Mouse (Mus musculus) CH12.LX (cell line): ENCODE results near the gene Ptdss2.
A peak's percentile ranks its signal among the peaks of the same experiment; 100 is the strongest.

Experiments
- CHD2 ChIP-seq: IDR thresholded peaks from 2 replicates; pipeline ENCODE4 v1.6.1; 2011; ENCODE audit warnings: low read length, improper control_type of control experiment
- CTCF ChIP-seq, 2 experiments: IDR thresholded peaks in 1 of 2; conservative IDR thresholded peaks in 1 of 2; 2 replicates each; pipeline ENCODE4 v1.5.1; 2011 to 2012; ENCODE audit warnings: low read depth in 2 of 2, low read length in 2 of 2, improper control_type of control experiment in 1 of 2, inconsistent platforms in 1 of 2, mild to moderate bottlenecking in 1 of 2, moderate library complexity in 1 of 2
- E2F4 ChIP-seq: IDR thresholded peaks from 2 replicates; pipeline ENCODE4 v1.6.1; 2011; ENCODE audit warnings: low read depth, low read length, improper control_type of control experiment; ENCODE audit not compliant: insufficient replicate concordance
- EP300 ChIP-seq: IDR thresholded peaks from 2 replicates; pipeline ENCODE4 v1.6.1; 2011; ENCODE audit warnings: low read length, improper control_type of control experiment
- GABPA ChIP-seq: IDR thresholded peaks from 2 replicates; pipeline ENCODE4 v1.6.1; 2012; ENCODE audit warnings: low read depth, low read length, improper control_type of control experiment, inconsistent platforms; ENCODE audit not compliant: insufficient replicate concordance
- MAX ChIP-seq: IDR thresholded peaks from 2 replicates; pipeline ENCODE4 v1.6.1; 2011; ENCODE audit warnings: low read length, improper control_type of control experiment
- POLR2A ChIP-seq: IDR thresholded peaks from 2 replicates; pipeline ENCODE4 v1.6.1; 2011; ENCODE audit warnings: low read depth, mild to moderate bottlenecking, improper control_type of control experiment, low read length
- RAD21 ChIP-seq: IDR thresholded peaks from 2 replicates; pipeline ENCODE4 v1.6.1; 2011; ENCODE audit warnings: low read depth, mild to moderate bottlenecking, low read length, improper control_type of control experiment, moderate library complexity
- USF2 ChIP-seq: conservative IDR thresholded peaks from 2 replicates; pipeline ENCODE4 v1.6.1; 2011; ENCODE audit warnings: low read depth, low read length, improper control_type of control experiment
- ZKSCAN1 ChIP-seq: IDR thresholded peaks from 2 replicates; pipeline ENCODE4 v1.6.1; 2012; ENCODE audit warnings: low read depth, inconsistent platforms, low read length, improper control_type of control experiment, borderline replicate concordance

- TF ChIP-seq E2F4 (no peak), GABPA (no peak), POLR2A (no peak), CHD2 (no peak), CTCF (conservative IDR thresholded peaks at IDR 0.05 in 1 of 2, IDR thresholded peaks at IDR 0.05 in 1 of 2; ENCODE audit: low read depth in 2 of 2, low read length in 2 of 2) (no peak), MAX (no peak; the same call in 1 of the 2 replicates), USF2 (no peak), EP300 (peak; percentile 14; the same call in 1 of the 2 replicates), RAD21 (no peak), ZKSCAN1 (no peak)
These were observed 25.0 kb upstream of the Ptdss2 start for GRCm38 (mm10) chr7:141097177-141097576.
